In genomic region chr7:46415818-46416425, GRCm38 (mm10) we compare ENCODE assay signal across 27 mouse cellular contexts. TPM values are rescaled to one million over a fixed set of nuclear protein-coding genes. Genes with fewer than 3 reads are reported as not detected.
DNase-seq lines count a peak whose midpoint lies in the region; ATAC-seq lines count a peak whose summit lies in the region.
"Had no signal": no experiment of that assay in that cellular context is flagged by ENCODE, and none has a peak within 500 bp of the region (broad histone marks: within the 10 kb centered on the region; RNA-seq: fewer than 3 reads in every experiment).

No protein-coding gene starts in this region.

- no peak overlapping the region for H3K4me3 ChIP-seq in heart, embryonic 11.5 days (ENCODE audit: low read depth, low read length)
- H3K4me3 ChIP-seq: heart, embryonic 10.5 days; liver, embryonic 13.5 days had no signal

- H3K27me3 ChIP-seq in heart, embryonic 11.5 days (ENCODE audit: control insufficient read depth, insufficient read depth, low read length): peaks cover 5% of the 10 kb centered on the region
- H3K27me3 ChIP-seq: liver, embryonic 13.5 days had no signal

- WGBS in heart, embryonic 11.5 days (ENCODE audit: insufficient replicate concordance): 70% methylated on average over 14 of the region's 14 CpGs

- no peaks in the 10 kb centered on the region for H3K4me1 ChIP-seq in heart, embryonic 11.5 days (ENCODE audit: control insufficient read depth, insufficient read depth, low read length)
- H3K4me1 ChIP-seq: liver, embryonic 13.5 days had no signal

- H3K9ac ChIP-seq in heart, embryonic 11.5 days (ENCODE audit: low read depth, low read length): no peak overlapping the region
- H3K9ac ChIP-seq: liver, embryonic 13.5 days had no signal

- peak; percentile 71 for DNase-seq in cerebellum, adult 18-20 months
- DNase-seq in cerebellum, adult 11 months: no peak
- DNase-seq in frontal cortex, adult 2 months (ENCODE audit: extremely low spot score in 1 of 2, low spot score in 1 of 2): peak; percentile 31 to 71
- no peak for DNase-seq in frontal cortex, postnatal 14 days (ENCODE audit: low spot score in 2 of 2)
- peak; percentile 42 to 60 for DNase-seq in left cerebral cortex, adult 18-20 months (ENCODE audit: low spot score in 2 of 2)
- no peak for DNase-seq in left cerebral cortex, postnatal 4 days
- DNase-seq in cerebellum, postnatal 25 days: peak; percentile 69 to 76
- DNase-seq: adrenal gland, postnatal 36 days; kidney, postnatal 36 days; liver, embryonic 13.5 days; lung, adult 2 months; lung, postnatal 14 days; midbrain, embryonic 14.5 days; thymus, adult 18-20 months; thymus, postnatal 36 days had no signal

- no peak overlapping the region for H3K4me2 ChIP-seq in heart, embryonic 11.5 days
- H3K4me2 ChIP-seq: liver, embryonic 13.5 days had no signal

- ATAC-seq in heart, embryonic 11.5 days (replicated peaks; ENCODE audit: insufficient number of reproducible peaks, low FRiP score, low TSS enrichment): no peak
- ATAC-seq: forebrain, embryonic 14.5 days; hindbrain, embryonic 16.5 days; intestine, embryonic 16.5 days had no signal

- H3K36me3 ChIP-seq in heart, embryonic 11.5 days (ENCODE audit: control insufficient read depth, insufficient read depth, low read length): no peaks in the 10 kb centered on the region
- H3K36me3 ChIP-seq: heart, embryonic 10.5 days; liver, embryonic 13.5 days had no signal

- no peak overlapping the region for H3K27ac ChIP-seq in heart, embryonic 11.5 days (ENCODE audit: low read depth, low read length)
- H3K27ac ChIP-seq: heart, embryonic 10.5 days; liver, embryonic 13.5 days had no signal

- intact Hi-C loops in left cerebral cortex, postnatal 4 days (cut with DNase I): no loop called here

- no peaks in the 10 kb centered on the region for H3K9me3 ChIP-seq in heart, embryonic 11.5 days (replicated peaks; ENCODE audit: control insufficient read depth, low read length)
- H3K9me3 ChIP-seq: heart, embryonic 10.5 days; liver, embryonic 13.5 days had no signal

RNA-seq across cellular contexts. Expression of gene Kcnc1, which starts 19.6 kb away (rescaled TPM):
- polyA plus RNA-seq in frontal cortex, adult 2 months (2012; rRNA removed): 68.6 and 83.9 TPM in 2 replicates
- total RNA-seq in left cerebral cortex, adult 18-20 months (2021): 100 to 1,000 TPM; 132 to 153 TPM
- total RNA-seq in left cerebral cortex, postnatal 4 days (2021): 10 to 100 TPM; 40.2 to 43.2 TPM
- polyA plus RNA-seq in heart, embryonic 11.5 days (2014; fragmentation: Nextera tagmentation; extraction: Ambion mirVana): 0.21 and 0.27 TPM in 2 replicates
- total RNA-seq: granulocyte monocyte progenitor cell, adult 5-6 weeks had no signal
- polyA plus RNA-seq: heart, postnatal 0 days; kidney, embryonic 14.5 days had no signal

RNA-seq across cellular contexts. Expression of gene Myod1, which starts 39.6 kb away (rescaled TPM):
- 0.06 and 0.36 TPM in 2 replicates for polyA plus RNA-seq in frontal cortex, adult 2 months (2012; rRNA removed)
- not detected for total RNA-seq in left cerebral cortex, adult 18-20 months (2021)
- total RNA-seq in left cerebral cortex, postnatal 4 days (2021): not detected
- 0.87 and 1.5 TPM in 2 replicates for polyA plus RNA-seq in heart, embryonic 11.5 days (2014; fragmentation: Nextera tagmentation; extraction: Ambion mirVana)
- total RNA-seq: adrenal gland, adult 18-20 months; adrenal gland, postnatal 36 days; granulocyte monocyte progenitor cell, adult 5-6 weeks; hematopoietic stem cell, adult 5-6 weeks; layer of hippocampus, postnatal 10 days; megakaryocyte, adult 5-6 weeks had no signal
- polyA plus RNA-seq: forebrain, embryonic 14.5 days; heart, postnatal 0 days; midbrain, embryonic 14.5 days had no signal

Comparison
In these comparisons a context has a peak if more than half of its experiments do, and no peak if none do; other contexts are left out.
1. DNase-seq: peak in cerebellum, adult 18-20 months (2 of 2), frontal cortex, adult 2 months (2 of 2), left cerebral cortex, adult 18-20 months (2 of 2) and cerebellum, postnatal 25 days (2 of 2); none in cerebellum, adult 11 months (single experiment), frontal cortex, postnatal 14 days (0 of 2) and left cerebral cortex, postnatal 4 days (single experiment).